Mouse (Mus musculus) heart, embryonic 13.5 days (tissue): Measurements from ENCODE around the gene Olfr635. TPM values are rescaled to one million over a fixed set of nuclear protein-coding genes. Genes with fewer than 3 reads are reported as not detected.

Source experiments
- ATAC-seq: fragments of 200-750 bp; cut with Nextera tagmentation; 2 replicates; pipeline ENCODE4 v1.8.0; 2017; ENCODE audit warnings: moderate TSS enrichment; ENCODE audit not compliant: insufficient number of reproducible peaks, low FRiP score, low TSS enrichment; ENCODE audit errors: extremely low read depth
- H3K27ac ChIP-seq: fragments of 300-500 bp; sonication (generic); replicated peaks from 2 replicates; pipeline ENCODE4 v1.5.1; 2015; ENCODE audit warnings: moderate library complexity, mild to moderate bottlenecking, inconsistent platforms
- H3K27me3 ChIP-seq: fragments of 300-500 bp; sonication (generic); replicated peaks from 2 replicates; pipeline ENCODE4 v1.6.1; 2015; ENCODE audit warnings: mild to moderate bottlenecking, inconsistent platforms
- H3K36me3 ChIP-seq: fragments of 300-500 bp; sonication (generic); 2 replicates; pipeline ENCODE4 v1.6.1; 2015; ENCODE audit warnings: mild to moderate bottlenecking, inconsistent platforms
- H3K4me1 ChIP-seq: fragments of 300-500 bp; sonication (generic); 2 replicates; pipeline ENCODE4 v1.6.1; 2015; ENCODE audit warnings: inconsistent platforms
- H3K4me2 ChIP-seq: fragments of 300-500 bp; sonication (generic); 2 replicates; pipeline ENCODE4 v1.6.1; 2015; ENCODE audit warnings: inconsistent platforms, mild to moderate bottlenecking, moderate library complexity
- H3K4me3 ChIP-seq: fragments of 300-500 bp; sonication (generic); 2 replicates; pipeline ENCODE4 v1.5.1; 2015; ENCODE audit warnings: moderate library complexity, mild to moderate bottlenecking, inconsistent platforms
- H3K9ac ChIP-seq: fragments of 300-500 bp; sonication (generic); 2 replicates; pipeline ENCODE4 v1.6.1; 2015; ENCODE audit warnings: inconsistent platforms, mild to moderate bottlenecking, moderate library complexity
- H3K9me3 ChIP-seq: fragments of 300-500 bp; sonication (generic); 2 replicates; pipeline ENCODE4 v1.6.1; 2016; ENCODE audit warnings: inconsistent platforms
- WGBS: fragments of 180-500 bp; shearing (Covaris S2); methylation state at CpG from one replicate; pipeline ENCODE4 v1.1.7; 2015; ENCODE audit warnings: mixed read lengths; 5-methylcytosine and 5-hydroxymethylcytosine counted together
- polyA plus RNA-seq: library from polyadenylated mRNA; unstranded; fragments of >200 nt; fragmentation: Nextera tagmentation; extraction: Ambion mirVana; gene quantifications from 2 replicates; pipeline ENCODE4 v1.2.1, GENCODE M21; 2015

Olfr635 gene
- polyA plus RNA-seq, 1 experiment from 2014 or later = not detected

- Histone ChIP-seq H3K9me3 (no peaks in the 10 kb centered on the region), H3K27ac (no peak within 1 kb of the TSS), H3K27me3 (no peaks in the 10 kb centered on the region), H3K4me3 (no peak within 1 kb of the TSS), H3K9ac (no peak within 1 kb of the TSS), H3K4me2 (no peak within 1 kb of the TSS), H3K4me1 (no peaks in the 10 kb centered on the region), H3K36me3 (no peaks in the 10 kb centered on the region)
- ATAC-seq = no peak
- WGBS = 69% methylated on average over 6 of the region's 6 CpGs
These were observed 54.5 kb downstream of the Olfr635 start, which contains the start of gene Olfr640 for GRCm38 (mm10) chr7:104025473-104025872. Olfr640 (minus strand) TSS chr7:104025573.

GRCm38 (mm10) chr7:104026978-104027377 lies 56.0 kb downstream of the Olfr635 start:
- Histone ChIP-seq H3K4me2 (no peak overlapping the region), H3K4me3 (no peak overlapping the region), H3K27ac (no peak overlapping the region), H3K36me3 (no peaks in the 10 kb centered on the region), H3K9ac (no peak overlapping the region), H3K27me3 (no peaks in the 10 kb centered on the region), H3K4me1 (no peaks in the 10 kb centered on the region), H3K9me3 (no peaks in the 10 kb centered on the region)
- no peak for ATAC-seq
- 64% methylated on average over 3 of the region's 3 CpGs for WGBS

GRCm38 (mm10) chr7:104035145-104035544 lies 64.2 kb downstream of the Olfr635 start, which contains the start of gene Olfr641:
Olfr641 (plus strand) TSS chr7:104035445.
- no peak for ATAC-seq
- 62% methylated on average over 1 of the region's 1 CpGs for WGBS

More at GRCm38 (mm10) chr7:104035145-104035544, 64.2 kb downstream of the Olfr635 start, which contains the start of gene Olfr641:
- Histone ChIP-seq H3K27ac (no peak within 1 kb of the TSS), H3K9ac (no peak within 1 kb of the TSS), H3K4me3 (no peak within 1 kb of the TSS), H3K36me3 (no peaks in the 10 kb centered on the region), H3K9me3 (no peaks in the 10 kb centered on the region), H3K27me3 (no peaks in the 10 kb centered on the region), H3K4me2 (no peak within 1 kb of the TSS), H3K4me1 (no peaks in the 10 kb centered on the region)

Other genes starting within 250 kb of the Olfr635 start
- gene Olfr628, start 240.8 kb upstream of the Olfr635 start, polyA plus RNA-seq = not detected in 2 replicates
- gene Olfr629, start 226.2 kb upstream of the Olfr635 start, polyA plus RNA-seq = not detected in 2 replicates
- not detected in 2 replicates for gene Olfr630, start 213.8 kb upstream of the Olfr635 start, polyA plus RNA-seq
- not detected in 2 replicates for gene Olfr69, start 199.6 kb upstream of the Olfr635 start, polyA plus RNA-seq
- gene Olfr68, start 191.5 kb upstream of the Olfr635 start, polyA plus RNA-seq = not detected in 2 replicates
- gene Olfr67, start 179.3 kb upstream of the Olfr635 start, polyA plus RNA-seq = not detected in 2 replicates
- gene Hbb-bt, start 157.2 kb upstream of the Olfr635 start, polyA plus RNA-seq = 7,919 and 10,944 TPM in 2 replicates
- 15,930 and 21,711 TPM in 2 replicates for gene Hbb-bs, start 143.1 kb upstream of the Olfr635 start, polyA plus RNA-seq
- gene Hbb-bh2, start 130.6 kb upstream of the Olfr635 start, polyA plus RNA-seq = not detected in 2 replicates
- gene Hbb-bh1, start 128.0 kb upstream of the Olfr635 start, polyA plus RNA-seq = 230 and 536 TPM in 2 replicates
- gene Hbb-y, start 117.9 kb upstream of the Olfr635 start, polyA plus RNA-seq = 25,617 and 43,684 TPM in 2 replicates
- not detected in 2 replicates for gene Olfr66, start 84.9 kb upstream of the Olfr635 start, polyA plus RNA-seq
- gene Olfr64, start 76.7 kb upstream of the Olfr635 start, polyA plus RNA-seq = not detected in 2 replicates
- gene Olfr65, start 67.7 kb upstream of the Olfr635 start, polyA plus RNA-seq = not detected in 2 replicates
- gene Olfr631, start 42.3 kb upstream of the Olfr635 start, polyA plus RNA-seq = not detected in 2 replicates
- not detected in 2 replicates for gene Olfr632, start 36.8 kb upstream of the Olfr635 start, polyA plus RNA-seq
- gene Olfr633, start 26.7 kb upstream of the Olfr635 start, polyA plus RNA-seq = not detected in 2 replicates
- not detected in 2 replicates for gene Olfr638, start 27.6 kb downstream of the Olfr635 start, polyA plus RNA-seq
- gene Olfr639, start 46.2 kb downstream of the Olfr635 start, polyA plus RNA-seq = not detected in 2 replicates
- gene Olfr640, start 54.4 kb downstream of the Olfr635 start, polyA plus RNA-seq = not detected in 2 replicates
- not detected in 2 replicates for gene Olfr641, start 64.3 kb downstream of the Olfr635 start, polyA plus RNA-seq
- gene Olfr642, start 81.5 kb downstream of the Olfr635 start, polyA plus RNA-seq = not detected in 2 replicates
- not detected in 2 replicates for gene 4930516K23Rik, start 90.3 kb downstream of the Olfr635 start, polyA plus RNA-seq
- not detected in 2 replicates for gene Olfr644, start 100.7 kb downstream of the Olfr635 start, polyA plus RNA-seq
- gene Olfr645, start 114.3 kb downstream of the Olfr635 start, polyA plus RNA-seq = not detected in 2 replicates
- gene Olfr646, start 133.7 kb downstream of the Olfr635 start, polyA plus RNA-seq = not detected in 2 replicates
- not detected in 2 replicates for gene Ubqln5, start 158.7 kb downstream of the Olfr635 start, polyA plus RNA-seq
- gene Olfr643, start 166.3 kb downstream of the Olfr635 start, polyA plus RNA-seq = not detected in 2 replicates
- not detected in 2 replicates for gene Ubqln3, start 172.1 kb downstream of the Olfr635 start, polyA plus RNA-seq
- not detected in 2 replicates for gene Ubqlnl, start 179.4 kb downstream of the Olfr635 start, polyA plus RNA-seq
- not detected in 2 replicates for gene Olfm5, start 193.7 kb downstream of the Olfr635 start, polyA plus RNA-seq
- 0.12 and 0.19 TPM in 2 replicates for gene Olfr648, start 212.2 kb downstream of the Olfr635 start, polyA plus RNA-seq
- not detected in 2 replicates for gene Olfr649, start 224.8 kb downstream of the Olfr635 start, polyA plus RNA-seq
- 2.8 TPM in 2 replicates for gene Trim6, start 247.6 kb downstream of the Olfr635 start, polyA plus RNA-seq